Mouse (Mus musculus) ES-E14 (cell line): ENCODE measurements around the gene Ddr1. TPM values are rescaled to one million over a fixed set of nuclear protein-coding genes. Genes with fewer than 3 reads are reported as not detected.
"Not testable (repeated sequence)": the region's sequence is repeated elsewhere in the genome, so short reads cannot be mapped to it uniquely, and the experiment has no call there.

Experiments used
- DNase-seq: peaks from one replicate; pipeline ENCODE4 v3.0.0-alpha.2; 2013; ENCODE audit warnings: low read depth, low spot score
- H3K27ac ChIP-seq: 2 replicates; pipeline ENCODE4 v1.5.1; 2012; ENCODE audit warnings: low read depth, mild to moderate bottlenecking, low read length, moderate library complexity, mixed read lengths; ENCODE audit not compliant: poor library complexity, insufficient read depth, severe bottlenecking
- H3K36me3 ChIP-seq: 2 replicates; pipeline ENCODE4 v1.6.1; 2012; ENCODE audit warnings: mild to moderate bottlenecking, low read length, moderate library complexity, mixed read lengths; ENCODE audit not compliant: control insufficient read depth, poor library complexity, insufficient read depth, severe bottlenecking
- H3K4me1 ChIP-seq, 2 experiments: fragments of 150-350 bp in 1 of 2; sonication (generic) in 1 of 2; 2 replicates each; pipeline ENCODE4 v1.6.1; 2012; ENCODE audit warnings: low read length in 2 of 2, mild to moderate bottlenecking in 1 of 2, mixed read lengths in 1 of 2; ENCODE audit not compliant: control insufficient read depth in 2 of 2, insufficient read depth in 2 of 2, poor library complexity in 1 of 2
- H3K4me3 ChIP-seq, 2 experiments: fragments of 150-350 bp in 1 of 2; sonication (generic) in 1 of 2; 2 replicates each; pipeline ENCODE4 v1.5.1; 2012; ENCODE audit warnings: low read length in 2 of 2, low read depth in 1 of 2, mild to moderate bottlenecking in 1 of 2, mixed read lengths in 1 of 2; ENCODE audit not compliant: insufficient read depth in 1 of 2, poor library complexity in 1 of 2, severe bottlenecking in 1 of 2
- H3K9ac ChIP-seq: 2 replicates; pipeline ENCODE4 v1.6.1; 2012; ENCODE audit warnings: low read depth, mild to moderate bottlenecking, low read length, mixed read lengths; ENCODE audit not compliant: poor library complexity, insufficient read depth, severe bottlenecking
- H3K9me3 ChIP-seq: fragments of 150-350 bp; sonication (generic); 2 replicates; pipeline ENCODE4 v1.6.1; 2012; ENCODE audit warnings: low read depth, mild to moderate bottlenecking, low read length; ENCODE audit not compliant: control insufficient read depth, insufficient read depth
- CHD2 ChIP-seq: IDR thresholded peaks from 2 replicates; pipeline ENCODE4 v1.6.1; 2014; ENCODE audit warnings: mild to moderate bottlenecking, low read depth, low read length, inconsistent platforms
- HCFC1 ChIP-seq: IDR thresholded peaks from 2 replicates; pipeline ENCODE4 v1.6.1; 2012; ENCODE audit warnings: low read length, inconsistent platforms, borderline replicate concordance; ENCODE audit not compliant: insufficient read depth
- MAFK ChIP-seq: IDR thresholded peaks from 2 replicates; pipeline ENCODE4 v1.6.1; 2014; ENCODE audit warnings: mild to moderate bottlenecking, low read depth, low read length, inconsistent platforms; ENCODE audit not compliant: insufficient read depth
- ZC3H11A ChIP-seq: IDR thresholded peaks from 2 replicates; pipeline ENCODE4 v1.6.1; 2012; ENCODE audit warnings: low read depth, mild to moderate bottlenecking, inconsistent platforms, low read length, borderline replicate concordance
- ZNF384 ChIP-seq: IDR thresholded peaks from 2 replicates; pipeline ENCODE4 v1.6.1; 2012; ENCODE audit warnings: low read depth, low read length, inconsistent platforms
- in situ Hi-C, 2 experiments: fragments of 600-800 bp; cut with MboI; formaldehyde crosslinking; loops; one replicate each; pipeline ENCODE4 v1.15.1; 2025; ENCODE audit warnings: low sequenced_read_pairs in 2 of 2, inconsistent platforms in 1 of 2; ENCODE audit not compliant: unreplicated experiment in 2 of 2
- total RNA-seq: library from RNA; depleted of rRNA; stranded (reverse); fragments of 300-350 nt; gene quantifications from 2 replicates; pipeline ENCODE4 v1.2.3, GENCODE M21; 2012

Gene Ddr1
- total RNA-seq, 1 experiment: 46.0 TPM

- in situ Hi-C loops: no loop called here
- Histone ChIP-seq H3K4me3 (0 out of 4 replicates have a peak overlapping the region, but pooled peaks of 1 of the 2 experiments have one; percentile 26), H3K9me3 (no peaks in the 10 kb centered on the region), H3K4me1 (peaks cover 0 to 15% of the 10 kb centered on the region in 2 experiments; a peak in 2 of 4 replicates), H3K27ac (no peak overlapping the region), H3K36me3 (no peaks in the 10 kb centered on the region), H3K9ac (no peak overlapping the region)
- DNase-seq: no peak
- TF ChIP-seq ZC3H11A (no peak), HCFC1 (no peak), CHD2 (no peak), ZNF384 (no peak), MAFK (no peak)
These were observed 27.2 kb upstream of the Ddr1 start for GRCm38 (mm10) chr17:35731431-35732145.

- not testable (repeated sequence) for H3K4me3 ChIP-seq
These were observed 25.7 kb upstream of the Ddr1 start for GRCm38 (mm10) chr17:35730112-35730511.

GRCm38 (mm10) chr17:35728821-35729220 lies 24.4 kb upstream of the Ddr1 start:
- DNase-seq: no peak
- Histone ChIP-seq H3K9me3 (no peaks in the 10 kb centered on the region), H3K4me3 (no peak overlapping the region), H3K27ac (no peak overlapping the region), H3K9ac (no peak overlapping the region), H3K36me3 (no peaks in the 10 kb centered on the region), H3K4me1 (peaks cover 0 to 25% of the 10 kb centered on the region in 2 experiments; a peak in 2 of 4 replicates)
- in situ Hi-C loops: no loop called here
- TF ChIP-seq ZNF384: no peak
- no peak for TF ChIP-seq MAFK
- no peak for TF ChIP-seq HCFC1
- TF ChIP-seq ZC3H11A: no peak
- no peak for TF ChIP-seq CHD2

More at GRCm38 (mm10) chr17:35730112-35730511, 25.7 kb upstream of the Ddr1 start:
- DNase-seq, H3K36me3 ChIP-seq, H3K27ac ChIP-seq, H3K9me3 ChIP-seq, H3K9ac ChIP-seq, in situ Hi-C loops: not testable (repeated sequence)
- H3K4me1 ChIP-seq: peaks cover 0 to 18% of the 10 kb centered on the region in 2 experiments; a peak in 2 of 4 replicates

DNA sequence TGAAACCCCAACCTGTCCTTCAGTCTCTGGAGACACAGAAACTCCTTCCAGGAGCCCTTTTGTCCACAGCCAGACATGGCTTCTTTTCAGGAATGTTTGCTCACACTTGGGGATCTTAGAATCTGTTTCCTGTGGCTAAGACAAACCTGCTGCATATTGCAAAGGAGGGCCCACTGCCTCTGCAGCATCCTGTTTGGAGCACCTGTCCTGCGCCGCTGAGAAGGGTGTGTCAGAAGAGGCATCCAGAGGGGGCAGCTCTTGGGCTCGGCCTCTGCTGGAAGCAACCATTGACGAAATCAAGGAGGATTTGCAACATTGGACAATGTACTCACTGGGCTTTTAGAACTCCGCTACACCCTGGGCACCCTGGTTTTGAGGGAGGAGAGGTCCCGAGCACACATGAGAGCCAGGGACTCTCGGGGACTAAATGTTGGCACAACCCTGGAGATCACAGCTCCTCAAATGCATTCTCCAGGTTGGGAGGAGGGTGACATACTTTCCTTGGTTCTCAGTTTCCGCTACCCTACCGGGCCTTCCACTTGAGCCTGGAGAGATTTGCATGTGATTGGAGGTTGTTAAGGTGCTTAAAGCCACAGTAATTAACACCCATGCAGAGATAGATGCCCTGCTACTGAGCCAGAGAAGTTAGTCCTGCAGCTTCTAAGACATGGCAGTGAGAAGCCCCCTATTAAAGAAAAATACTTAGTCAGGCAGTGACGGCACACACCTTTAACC lies 23.2 kb upstream of the Ddr1 start:
- Histone ChIP-seq H3K4me3 (0 out of 4 replicates have a peak overlapping the region, but pooled peaks of 1 of the 2 experiments have one; percentile 23), H3K9me3 (no peaks in the 10 kb centered on the region), H3K36me3 (no peaks in the 10 kb centered on the region), H3K27ac (peak overlapping the region; percentile 90), H3K4me1 (peaks cover 5 to 32% of the 10 kb centered on the region in 2 experiments; a peak in 3 of 4 replicates), H3K9ac (no peak overlapping the region)
- in situ Hi-C loops: no loop called here
- DNase-seq: no peak
- TF ChIP-seq ZC3H11A (no peak), CHD2 (no peak), HCFC1 (no peak), MAFK (no peak), ZNF384 (no peak)
